Mouse (Mus musculus): Measurements from ENCODE around the gene Spata32.

DNA sequence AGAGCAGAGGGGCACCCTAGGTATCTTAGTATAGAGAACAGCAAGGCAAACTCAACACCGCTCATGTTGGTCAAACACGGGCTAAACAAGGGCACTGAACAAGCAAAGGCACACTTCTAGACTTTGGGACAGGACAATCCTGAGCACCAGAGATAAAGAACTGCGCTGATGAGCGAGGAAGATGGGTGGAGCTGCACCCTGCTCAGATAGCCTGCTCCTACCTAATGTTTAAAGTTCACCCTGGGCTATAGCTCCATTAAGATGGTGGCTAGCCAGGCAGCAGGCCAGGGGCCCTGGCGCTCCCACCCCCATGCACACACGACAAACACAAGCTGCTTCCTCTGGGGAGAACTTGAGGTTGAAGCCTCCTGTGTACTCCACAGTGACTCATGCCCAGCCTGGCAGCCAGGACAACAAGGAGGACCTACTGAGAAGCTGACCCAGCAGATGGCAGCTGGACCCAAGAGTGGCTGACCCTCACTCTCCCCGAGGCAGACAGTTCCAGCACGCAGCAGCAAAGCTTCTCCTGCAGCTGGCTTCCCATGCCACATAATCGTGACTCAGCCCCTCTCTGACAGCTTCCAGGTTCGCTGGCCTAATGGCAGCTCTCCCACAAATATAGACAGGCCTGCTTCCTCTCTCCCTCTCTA, 28.0 kb upstream of the Spata32 start:
- TF ChIP-seq CTCF (IDR thresholded peaks at IDR 0.05; ENCODE audit: borderline replicate concordance, insufficient read depth, low read length) (no peak), POLR2A (IDR thresholded peaks at IDR 0.05; ENCODE audit: low read depth, low read length) (0 out of 2 replicates have a peak, but pooled peaks have one; percentile 28)

Data from embryonic fibroblast, embryonic 13.5 days (primary cell).